Mouse (Mus musculus) gastrocnemius, postnatal 10 days (tissue): ENCODE measurements at regions not wholly inside any gene's neighbourhood (a gene's known extent, or its start where the extent isn't known, plus 50 kb on each side); places are given as distances from the start of the nearest gene placed in this dataset.

Source experiments
- DNase-seq: peaks from one replicate; pipeline ENCODE4 v3.0.0; 2021; ENCODE audit warnings: mixed read lengths

GRCm38 (mm10) chr10:84088799-84089778 is 351.3 kb downstream of the Nuak1 start:
- no peak for DNase-seq

DNA sequence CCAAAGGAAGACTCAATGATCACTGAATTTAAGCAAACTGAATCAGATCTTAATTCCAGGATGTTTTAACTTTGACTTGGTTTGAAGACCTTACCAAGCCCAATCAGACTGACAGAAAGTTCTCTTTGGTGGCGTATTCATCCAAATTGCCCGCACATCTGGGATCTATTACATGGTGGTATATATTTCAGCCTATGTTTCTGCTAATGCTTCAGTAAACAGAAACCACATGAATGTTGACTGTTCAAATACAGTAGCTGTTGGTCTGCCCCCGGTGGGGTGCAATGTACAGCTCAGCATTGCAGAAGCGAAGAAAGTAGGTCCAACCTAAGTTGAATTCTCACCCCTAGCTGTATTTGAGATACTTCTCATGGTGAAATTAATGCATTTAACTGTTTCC is 346.5 kb downstream of the Nuak1 start:
- DNase-seq: no peak

- no peak for DNase-seq
Measured at GRCm38 (mm10) chr10:84097196-84097595, 343.2 kb downstream of the Nuak1 start.

DNA sequence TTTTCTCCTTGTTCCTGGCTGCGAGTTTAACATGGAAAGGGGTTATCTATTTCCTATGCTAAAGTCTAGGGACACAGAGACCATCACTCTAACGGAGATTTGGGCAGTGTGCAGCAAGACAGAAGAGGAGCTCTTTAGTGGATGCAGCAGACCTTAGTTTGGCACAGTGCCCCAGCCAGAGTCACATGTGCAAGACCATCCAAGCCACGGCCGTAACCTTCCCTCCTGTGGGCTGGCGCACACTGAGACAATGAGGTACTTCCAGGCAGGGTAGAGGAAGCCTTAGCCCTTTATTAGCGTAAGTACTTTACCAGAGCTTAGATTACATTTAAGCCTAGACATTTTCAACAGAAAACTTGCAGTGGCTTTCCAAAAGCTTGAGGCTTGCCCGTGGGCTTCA is 336.4 kb downstream of the Nuak1 start:
- DNase-seq: peak; percentile 54

GRCm38 (mm10) chr10:84104556-84104955 is 335.8 kb downstream of the Nuak1 start:
- DNase-seq: no peak

- no peak for DNase-seq
Measured at GRCm38 (mm10) chr10:84109680-84110371, 330.6 kb downstream of the Nuak1 start.

DNA sequence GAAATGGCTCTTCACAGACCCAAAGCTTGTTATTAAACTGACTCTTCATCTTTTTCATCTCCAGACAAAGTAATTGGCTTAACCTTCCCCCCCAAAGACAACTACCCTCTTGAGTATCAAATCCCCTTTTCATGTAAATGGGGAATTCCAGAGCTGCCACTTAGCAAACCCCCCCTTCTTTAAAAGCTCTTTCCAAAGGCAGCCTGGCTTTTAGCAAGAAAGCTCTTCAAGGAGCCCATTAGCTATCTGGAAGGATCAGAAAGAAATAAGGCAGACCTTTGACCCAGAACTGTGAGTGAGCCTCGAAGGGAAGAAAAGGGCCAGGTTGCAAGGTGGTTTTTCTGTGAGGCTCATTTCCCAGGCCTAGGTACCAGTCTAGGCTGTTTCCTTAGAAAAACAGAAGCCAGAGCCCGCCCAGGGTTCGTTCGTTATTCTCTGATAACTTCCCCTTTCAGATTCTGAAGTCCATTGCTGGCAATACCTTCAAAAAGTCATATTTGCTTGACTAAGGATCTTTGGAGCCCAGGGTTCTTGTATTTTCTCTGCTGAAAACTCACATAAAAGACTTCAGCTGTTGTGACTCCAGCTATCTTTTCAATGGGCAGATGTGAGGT is 329.9 kb downstream of the Nuak1 start:
- no peak for DNase-seq

DNA sequence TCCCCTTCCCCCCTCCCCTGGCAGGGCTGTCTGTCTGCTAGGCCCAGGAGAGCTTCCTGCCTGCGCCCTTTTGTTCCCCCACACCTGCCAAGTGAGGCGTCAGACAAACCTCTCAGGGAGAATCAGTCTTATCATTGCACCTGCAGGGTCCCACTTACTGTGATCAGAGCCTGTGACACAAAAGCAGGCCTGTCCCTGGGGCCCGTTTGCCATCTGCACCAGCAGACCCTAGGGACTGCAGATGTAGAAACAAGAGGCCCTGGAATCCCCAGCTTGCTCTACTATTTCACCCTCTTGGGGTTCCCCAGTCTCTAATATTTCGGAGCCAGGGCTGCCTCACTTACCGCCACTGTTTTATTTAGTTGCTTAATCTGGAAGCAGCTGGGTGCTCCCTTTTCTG is 328.9 kb downstream of the Nuak1 start:
- no peak for DNase-seq

GRCm38 (mm10) chr10:84111909-84112308 is 328.5 kb downstream of the Nuak1 start:
- DNase-seq: no peak

DNA sequence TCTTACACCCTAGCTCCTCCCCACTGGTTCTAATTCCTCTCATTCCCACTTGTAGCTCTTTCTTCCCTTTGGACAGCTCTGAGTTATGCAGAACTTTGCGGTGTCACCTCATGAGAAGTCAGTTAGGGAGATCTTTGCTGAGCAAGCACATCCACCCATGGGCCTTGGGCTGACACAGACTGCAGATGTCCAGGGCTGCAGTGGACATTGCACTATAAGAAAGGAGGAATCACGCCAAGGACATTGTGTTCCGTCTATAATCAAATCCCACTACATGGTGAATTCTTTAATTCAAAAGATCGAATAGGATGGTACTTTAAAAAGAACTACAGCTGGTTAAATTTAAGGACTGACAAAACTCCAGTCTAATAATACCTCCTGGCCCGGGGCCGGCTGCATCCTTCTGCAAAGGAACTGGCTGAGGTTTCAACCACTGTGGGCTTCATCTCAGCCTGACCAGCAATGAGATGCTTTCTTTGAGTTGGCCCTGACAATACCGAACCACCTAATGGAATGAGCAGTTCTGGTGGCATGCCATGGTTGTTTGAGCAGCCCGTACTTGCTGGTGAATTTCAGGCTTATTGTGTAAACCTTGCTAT is 320.3 kb downstream of the Nuak1 start:
- DNase-seq: peak; percentile 53

GRCm38 (mm10) chr10:84137019-84137658 is 303.3 kb downstream of the Nuak1 start:
- no peak for DNase-seq

DNA sequence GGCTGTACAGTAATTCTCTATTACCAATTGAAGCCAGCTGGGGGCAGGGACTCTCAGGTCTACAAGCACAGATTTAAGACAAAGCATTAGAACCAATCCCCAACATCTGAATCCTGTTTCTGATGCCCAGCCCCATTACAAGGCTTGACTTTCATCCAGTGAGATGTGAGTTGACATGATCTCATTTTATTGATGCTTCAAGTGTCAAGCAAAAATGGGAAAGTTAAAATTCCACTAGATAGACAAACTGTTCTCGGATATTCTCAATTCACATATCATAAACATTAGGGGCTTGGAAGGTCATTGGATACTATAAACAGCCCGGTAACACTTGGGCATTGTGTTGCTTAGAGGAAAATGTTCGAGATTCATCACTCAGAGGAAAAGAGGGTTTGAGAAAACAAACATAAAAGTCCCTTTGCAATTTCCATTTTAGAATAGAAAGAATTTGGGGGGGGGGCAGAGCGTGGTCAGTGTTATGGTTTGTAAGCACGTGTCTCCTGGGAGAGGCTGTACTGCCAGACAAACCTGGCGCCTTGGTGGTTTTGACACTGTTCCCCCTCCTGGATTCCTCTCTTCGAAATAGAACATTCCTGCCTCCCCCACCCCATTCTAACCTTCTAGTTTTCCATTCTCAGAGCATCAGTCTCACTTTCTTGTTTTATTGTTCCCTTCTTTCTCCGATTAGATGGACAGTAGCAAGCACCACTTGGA is 297.5 kb downstream of the Nuak1 start:
- DNase-seq: no peak

GRCm38 (mm10) chr10:84143674-84144343 is 296.6 kb downstream of the Nuak1 start:
- no peak for DNase-seq

DNA sequence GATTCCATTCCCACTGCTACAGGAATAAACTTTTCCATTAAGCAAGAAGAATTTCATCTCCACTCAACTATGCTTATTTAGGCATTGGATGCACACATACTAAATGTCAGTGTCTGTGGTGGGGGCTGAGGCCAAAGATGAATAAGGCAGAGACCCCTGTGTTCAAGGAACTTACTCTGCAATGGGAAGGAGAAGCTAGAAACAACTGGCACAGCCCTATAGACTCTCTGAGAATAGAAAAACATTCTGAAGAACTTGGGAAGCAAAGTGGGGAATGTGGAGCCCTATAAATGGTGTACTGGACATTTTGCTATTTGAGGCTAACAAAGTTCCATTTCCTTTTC is 296.1 kb downstream of the Nuak1 start:
- no peak for DNase-seq

GRCm38 (mm10) chr10:84147305-84147984 is 293.0 kb downstream of the Nuak1 start:
- DNase-seq: no peak

DNA sequence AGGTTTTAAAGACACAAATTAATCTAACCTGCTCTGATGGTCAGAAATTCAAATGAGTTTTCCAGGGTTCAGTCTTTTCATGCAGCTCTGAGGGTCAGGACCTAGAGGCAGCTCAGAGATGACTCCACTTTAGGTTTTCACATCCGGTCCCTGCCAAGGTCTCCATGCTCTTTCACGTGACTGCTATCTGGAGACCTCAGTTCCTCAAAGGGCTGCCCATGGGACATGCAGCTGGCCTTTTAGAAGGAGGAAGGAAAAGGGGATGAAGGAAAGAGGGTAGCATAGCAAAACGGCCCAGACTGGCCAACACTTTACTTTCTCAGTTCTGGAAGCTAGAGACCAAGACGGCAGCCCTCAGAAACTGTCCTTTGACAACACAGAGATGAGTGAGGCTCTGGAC is 276.6 kb downstream of the Nuak1 start:
- no peak for DNase-seq

GRCm38 (mm10) chr10:84165832-84166567 is 274.4 kb downstream of the Nuak1 start:
- DNase-seq: no peak

DNA sequence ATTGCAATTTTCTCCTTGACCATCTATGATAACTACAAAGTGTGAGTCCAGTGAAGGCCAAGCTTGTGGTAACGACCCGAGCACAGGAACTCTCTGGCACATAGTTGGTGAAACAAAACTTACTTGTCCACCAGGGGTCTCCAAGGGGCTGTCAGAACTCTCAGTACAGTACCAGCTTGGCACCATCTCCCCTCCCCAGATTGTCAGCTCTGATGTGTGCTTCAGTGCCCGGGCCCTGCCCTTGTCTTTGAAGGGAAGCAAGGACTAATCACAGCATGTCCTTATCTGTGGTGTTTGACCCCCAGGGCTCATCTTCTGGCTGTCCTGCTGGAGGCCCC is 273.9 kb downstream of the Nuak1 start:
- no peak for DNase-seq

DNA sequence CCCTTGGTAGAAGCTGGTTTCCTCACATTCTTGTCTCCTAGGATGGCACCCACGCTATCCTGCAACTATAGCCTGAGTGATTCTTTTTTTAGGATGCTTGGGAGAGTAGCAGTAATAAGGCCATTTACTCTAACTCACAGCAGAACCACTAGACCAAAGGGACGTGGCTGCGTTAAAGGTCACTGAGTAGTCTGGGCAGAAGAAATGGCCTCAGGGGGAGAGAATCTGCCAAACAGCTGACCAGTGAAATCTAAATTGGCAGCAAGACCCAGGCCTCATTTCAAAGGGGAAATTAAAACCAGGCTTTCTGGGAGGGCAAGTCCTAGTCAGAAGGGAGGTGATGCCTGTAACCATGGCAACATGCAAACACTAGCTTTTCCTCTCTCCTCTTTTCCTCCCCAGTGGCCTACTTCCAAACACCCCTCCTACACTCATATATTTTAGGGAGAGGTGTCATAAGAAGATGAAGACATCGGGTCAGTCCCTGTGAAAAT is 267.5 kb downstream of the Nuak1 start:
- peak; percentile 37 for DNase-seq

DNA sequence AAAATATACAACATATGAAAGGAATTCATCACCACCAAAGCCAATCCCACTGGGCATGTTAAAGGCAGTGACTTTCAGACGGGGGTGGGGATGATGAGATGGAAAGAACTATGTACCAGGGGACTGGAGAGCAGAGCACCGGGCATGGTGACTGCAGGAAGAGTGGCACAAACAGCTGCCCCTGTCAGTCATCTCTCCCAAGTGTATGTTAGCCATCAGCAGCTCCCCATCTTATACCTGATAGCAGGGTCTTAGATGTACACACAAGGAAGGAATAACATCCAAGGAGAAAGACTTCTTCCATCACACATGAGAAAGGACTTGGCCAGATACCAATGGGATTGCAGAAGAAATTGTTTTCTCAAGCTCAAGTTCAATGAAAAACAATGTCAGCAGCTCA is 257.2 kb downstream of the Nuak1 start:
- no peak for DNase-seq
